Mouse (Mus musculus) myocyte (in vitro differentiated cells): ENCODE results near the gene Hpca. TPM values are rescaled to one million over a fixed set of nuclear protein-coding genes. Genes with fewer than 3 reads are reported as not detected.

ENCODE experiments used
- H3K27me3 ChIP-seq: one replicate; pipeline ENCODE4 v1.6.1; 2011; ENCODE audit not compliant: control insufficient read depth, insufficient read depth, insufficient read length
- H3K36me3 ChIP-seq: one replicate; pipeline ENCODE4 v1.6.1; 2011; ENCODE audit not compliant: control insufficient read depth, insufficient read depth
- H3K4me2 ChIP-seq: one replicate; pipeline ENCODE4 v1.6.1; 2011; ENCODE audit warnings: low read depth, control low read depth
- H3K4me3 ChIP-seq: one replicate; pipeline ENCODE4 v1.5.1; 2011; ENCODE audit warnings: mild to moderate bottlenecking, control low read depth, moderate library complexity
- H3K79me2 ChIP-seq: one replicate; pipeline ENCODE4 v1.6.1; 2011; ENCODE audit not compliant: control insufficient read depth, insufficient read depth
- H3ac ChIP-seq: one replicate; pipeline ENCODE4 v1.6.1; 2011; ENCODE audit not compliant: control insufficient read depth, insufficient read length
- CEBPB ChIP-seq: IDR thresholded peaks from 2 replicates; pipeline ENCODE4 v1.6.1; 2011; ENCODE audit warnings: mild to moderate bottlenecking, moderate library complexity; ENCODE audit not compliant: poor library complexity, insufficient read depth, severe bottlenecking
- E2F4 ChIP-seq: IDR thresholded peaks from one replicate; pipeline ENCODE4 v1.6.1; 2011; ENCODE audit warnings: mild to moderate bottlenecking, control low read depth, moderate library complexity; ENCODE audit not compliant: insufficient read depth
- MAX ChIP-seq: IDR thresholded peaks from one replicate; pipeline ENCODE4 v1.6.1; 2011; ENCODE audit warnings: low read depth, mild to moderate bottlenecking, control low read depth
- MYOD1 ChIP-seq, 3 experiments: IDR thresholded peaks; one replicate each; pipeline ENCODE4 v1.6.1; 2011; ENCODE audit warnings: control low read depth in 2 of 3, low read depth in 2 of 3, mild to moderate bottlenecking in 2 of 3, moderate library complexity in 1 of 3; ENCODE audit not compliant: insufficient read length in 2 of 3, control insufficient read depth in 1 of 3
- MYOG ChIP-seq, 3 experiments: IDR thresholded peaks; one replicate each; pipeline ENCODE4 v1.6.1; 2011; ENCODE audit warnings: control low read depth in 2 of 3, low read depth in 2 of 3, mild to moderate bottlenecking in 2 of 3; ENCODE audit not compliant: insufficient read length in 2 of 3, control insufficient read depth in 1 of 3, insufficient read depth in 1 of 3
- POLR2A ChIP-seq: IDR thresholded peaks from one replicate; pipeline ENCODE4 v1.6.1; 2011; ENCODE audit warnings: low read depth, mild to moderate bottlenecking, control low read depth, moderate library complexity; ENCODE audit not compliant: insufficient read length
- POLR2AphosphoS2 ChIP-seq: IDR thresholded peaks from one replicate; pipeline ENCODE4 v1.6.1; 2011; ENCODE audit warnings: low read depth, control low read depth; ENCODE audit not compliant: insufficient read length
- REST ChIP-seq: IDR thresholded peaks from one replicate; pipeline ENCODE4 v1.6.1; 2011; ENCODE audit warnings: mild to moderate bottlenecking, control low read depth, moderate library complexity; ENCODE audit not compliant: insufficient read depth, insufficient read length
- SRF ChIP-seq: IDR thresholded peaks from one replicate; pipeline ENCODE4 v1.6.1; 2011; ENCODE audit warnings: low read depth; ENCODE audit not compliant: control insufficient read depth, insufficient read length
- TCF12 ChIP-seq: IDR thresholded peaks from one replicate; pipeline ENCODE4 v1.6.1; 2011; ENCODE audit warnings: mild to moderate bottlenecking, control low read depth; ENCODE audit not compliant: poor library complexity, insufficient read depth, severe bottlenecking
- TCF3 ChIP-seq: IDR thresholded peaks from one replicate; pipeline ENCODE4 v1.6.1; 2011; ENCODE audit warnings: low read depth, control low read depth; ENCODE audit not compliant: insufficient read length
- USF1 ChIP-seq: IDR thresholded peaks from one replicate; pipeline ENCODE4 v1.6.1; 2011; ENCODE audit warnings: low read depth, mild to moderate bottlenecking, control low read depth, moderate library complexity
- polyA plus RNA-seq: library from polyadenylated mRNA; unstranded; fragments of >200 nt; fragmentation: generic; extraction: Trizol; gene quantifications from one replicate; pipeline ENCODE4 v1.2.1, GENCODE M21; 2012; ENCODE audit warnings: missing spikeins

The Hpca gene
- polyA plus RNA-seq, 1 experiment: 0.12 TPM

GRCm38 (mm10) chr4:129086078-129086477, 35.8 kb downstream of the Hpca start:
- no peak for TF ChIP-seq POLR2A
- no peak for TF ChIP-seq REST
- no peak for TF ChIP-seq POLR2AphosphoS2
- TF ChIP-seq CEBPB: no peak
- TF ChIP-seq TCF12: no peak
- TF ChIP-seq SRF: no peak
- no peak for TF ChIP-seq TCF3
- no peak for TF ChIP-seq MYOD1 (IDR thresholded peaks at IDR 0.05; ENCODE audit: control insufficient read depth in 1 of 3, insufficient read length in 2 of 3, low read depth in 2 of 3)
- TF ChIP-seq E2F4: no peak
- TF ChIP-seq MYOG (IDR thresholded peaks at IDR 0.05; ENCODE audit: control insufficient read depth in 1 of 3, insufficient read depth in 1 of 3, insufficient read length in 2 of 3, low read depth in 2 of 3): no peak
- TF ChIP-seq USF1: no peak
- no peak for TF ChIP-seq MAX
- Histone ChIP-seq H3K36me3 (peaks cover 8% of the 10 kb centered on the region), H3K79me2 (no peaks in the 10 kb centered on the region), H3K27me3 (no peaks in the 10 kb centered on the region), H3ac (no peak overlapping the region), H3K4me3 (no peak overlapping the region), H3K4me2 (no peak overlapping the region)

- no peaks in the 10 kb centered on the region for H3K79me2 ChIP-seq
- no peak overlapping the region for H3K4me2 ChIP-seq
- TF ChIP-seq TCF3: no peak
- TF ChIP-seq REST: no peak
- no peak for TF ChIP-seq E2F4
- no peak for TF ChIP-seq POLR2A
- TF ChIP-seq TCF12: no peak
- no peak for TF ChIP-seq MYOG (IDR thresholded peaks at IDR 0.05; ENCODE audit: control insufficient read depth in 1 of 3, insufficient read depth in 1 of 3, insufficient read length in 2 of 3, low read depth in 2 of 3)
- no peak for TF ChIP-seq USF1
- no peak for TF ChIP-seq MAX
- TF ChIP-seq CEBPB: no peak
- no peak for TF ChIP-seq SRF
- TF ChIP-seq MYOD1 (IDR thresholded peaks at IDR 0.05; ENCODE audit: control insufficient read depth in 1 of 3, insufficient read length in 2 of 3, low read depth in 2 of 3): no peak
- no peak for TF ChIP-seq POLR2AphosphoS2
- peaks cover 15% of the 10 kb centered on the region for H3K36me3 ChIP-seq
- H3ac ChIP-seq: no peak overlapping the region
- H3K27me3 ChIP-seq: no peaks in the 10 kb centered on the region
- no peak overlapping the region for H3K4me3 ChIP-seq
Observed at GRCm38 (mm10) chr4:129084896-129085295, 36.9 kb downstream of the Hpca start.

- Histone ChIP-seq H3K36me3 (peaks cover 36% of the 10 kb centered on the region), H3ac (no peak overlapping the region), H3K4me3 (no peak overlapping the region), H3K79me2 (no peaks in the 10 kb centered on the region), H3K27me3 (no peaks in the 10 kb centered on the region), H3K4me2 (no peak overlapping the region)
- no peak for TF ChIP-seq SRF
- TF ChIP-seq USF1: no peak
- no peak for TF ChIP-seq CEBPB
- no peak for TF ChIP-seq TCF3
- TF ChIP-seq MYOG (IDR thresholded peaks at IDR 0.05; ENCODE audit: control insufficient read depth in 1 of 3, insufficient read depth in 1 of 3, insufficient read length in 2 of 3, low read depth in 2 of 3): peak in 1 of 3 experiments; percentile 39
- TF ChIP-seq MYOD1 (IDR thresholded peaks at IDR 0.05; ENCODE audit: control insufficient read depth in 1 of 3, insufficient read length in 2 of 3, low read depth in 2 of 3): peak in 1 of 3 experiments; percentile 27
Observed at GRCm38 (mm10) chr4:129082379-129083115, 39.3 kb downstream of the Hpca start.

DNA sequence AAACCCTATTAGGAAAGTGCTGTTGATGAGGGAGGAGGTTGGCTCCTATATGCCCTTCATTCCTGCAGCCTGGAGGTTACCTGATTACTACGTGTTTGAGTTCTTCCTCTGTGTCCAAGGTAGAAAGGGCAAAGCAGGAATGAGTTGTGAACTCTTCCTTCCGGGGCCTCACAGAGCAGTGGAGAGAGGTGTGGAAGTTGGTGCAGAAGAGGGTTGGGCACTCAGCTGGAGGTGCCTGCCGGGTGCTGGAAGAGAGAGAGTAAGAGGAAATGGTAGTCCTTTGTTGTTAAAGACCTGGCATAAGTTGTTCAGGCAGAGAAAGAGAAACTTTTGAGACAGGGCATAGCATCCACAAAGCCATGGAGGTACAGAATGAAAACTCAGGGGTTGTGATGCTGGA, 39.9 kb downstream of the Hpca start:
- H3K79me2 ChIP-seq: no peaks in the 10 kb centered on the region
- peak overlapping the region; percentile 3 for H3K4me2 ChIP-seq
- no peaks in the 10 kb centered on the region for H3K27me3 ChIP-seq
- no peak for TF ChIP-seq REST
- no peak for TF ChIP-seq TCF3
- no peak for TF ChIP-seq USF1
- no peak for TF ChIP-seq E2F4
- no peak for TF ChIP-seq MYOD1 (IDR thresholded peaks at IDR 0.05; ENCODE audit: control insufficient read depth in 1 of 3, insufficient read length in 2 of 3, low read depth in 2 of 3)
- no peak for TF ChIP-seq SRF
- no peak for TF ChIP-seq POLR2AphosphoS2
- no peak for TF ChIP-seq MAX
- TF ChIP-seq CEBPB: no peak
- no peak for TF ChIP-seq POLR2A
- TF ChIP-seq MYOG (IDR thresholded peaks at IDR 0.05; ENCODE audit: control insufficient read depth in 1 of 3, insufficient read depth in 1 of 3, insufficient read length in 2 of 3, low read depth in 2 of 3): no peak
- no peak for TF ChIP-seq TCF12
- peaks cover 38% of the 10 kb centered on the region for H3K36me3 ChIP-seq
- H3K4me3 ChIP-seq: no peak overlapping the region
- H3ac ChIP-seq: no peak overlapping the region

GRCm38 (mm10) chr4:129081512-129081911, 40.3 kb downstream of the Hpca start:
- peak overlapping the region; percentile 3 for H3K4me2 ChIP-seq
- H3ac ChIP-seq: no peak overlapping the region
- H3K79me2 ChIP-seq: no peaks in the 10 kb centered on the region
- no peak overlapping the region for H3K4me3 ChIP-seq
- no peaks in the 10 kb centered on the region for H3K27me3 ChIP-seq
- peak in 2 of 3 experiments; percentile 57 to 78 for TF ChIP-seq MYOD1 (IDR thresholded peaks at IDR 0.05; ENCODE audit: control insufficient read depth in 1 of 3, insufficient read length in 2 of 3, low read depth in 2 of 3)
- TF ChIP-seq SRF: no peak
- TF ChIP-seq MYOG (IDR thresholded peaks at IDR 0.05; ENCODE audit: control insufficient read depth in 1 of 3, insufficient read depth in 1 of 3, insufficient read length in 2 of 3, low read depth in 2 of 3): peak in 2 of 3 experiments; percentile 60 to 68
- peaks cover 42% of the 10 kb centered on the region for H3K36me3 ChIP-seq
